Mouse (Mus musculus): ENCODE data around the gene Slfnl1.

- TF ChIP-seq CTCF (IDR thresholded peaks at IDR 0.05; ENCODE audit: low read depth, low read length) = no peak
- TF ChIP-seq POLR2A (IDR thresholded peaks at IDR 0.05; ENCODE audit: borderline replicate concordance, low read depth, low read length) = no peak
Observed at GRCm38 (mm10) chr4:120538664-120539063, 6.6 kb downstream of the Slfnl1 start.

Measured in bone marrow macrophage, adult 2 months (primary cell).